20 mouse cellular contexts compared by ENCODE assay signal in the genomic region with DNA sequence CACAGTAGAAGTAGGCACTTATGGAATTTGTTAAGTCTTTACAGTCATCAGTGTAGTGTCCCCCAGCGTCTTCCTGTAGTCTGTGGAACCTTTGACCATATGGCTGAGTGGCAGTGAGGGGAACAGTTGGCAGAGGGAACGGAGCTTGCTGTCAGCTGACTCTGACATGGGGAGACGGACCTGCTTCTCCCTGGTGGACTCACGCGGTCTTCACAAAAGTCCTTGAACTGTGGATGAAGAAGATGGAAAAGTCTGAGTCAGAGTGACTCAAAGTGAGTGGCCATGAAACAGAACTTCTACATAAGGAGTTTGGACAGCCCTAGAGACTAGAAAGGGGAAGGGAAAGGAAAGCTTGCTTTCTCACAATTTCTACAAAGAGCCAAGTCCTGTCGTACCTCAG. TPM values are rescaled to one million over a fixed set of nuclear protein-coding genes. Genes with fewer than 3 reads are reported as not detected.
A peak's percentile ranks its signal among the peaks of the same experiment; 100 is the strongest.
DNase-seq lines count a peak whose midpoint lies in the region; ATAC-seq lines count a peak whose summit lies in the region.
"Had no signal": no experiment of that assay in that cellular context is flagged by ENCODE, and none has a peak within 500 bp of the region (broad histone marks: within the 10 kb centered on the region; RNA-seq: fewer than 3 reads in every experiment).

No protein-coding gene starts in this region.

- no peak overlapping the region for H3K4me2 ChIP-seq in forebrain, embryonic 15.5 days (replicated peaks)
- H3K4me2 ChIP-seq in kidney, embryonic 16.5 days (replicated peaks; ENCODE audit: low read depth, low read length) = no peak overlapping the region
- H3K4me2 ChIP-seq: heart, embryonic 12.5 days; limb, embryonic 15.5 days; midbrain, embryonic 12.5 days had no signal

- ATAC-seq in forebrain, embryonic 15.5 days (replicated peaks) = no peak
- no peak for ATAC-seq in kidney, embryonic 16.5 days (ENCODE audit: low FRiP score, low TSS enrichment)
- ATAC-seq: activated CD4-positive, CD25-positive, alpha-beta regulatory T cell, adult 4 months; hindbrain, postnatal 0 days; Patski had no signal

- 71% methylated on average over 6 of the region's 6 CpGs for WGBS in forebrain, embryonic 15.5 days
- 87% methylated on average over 6 of the region's 6 CpGs for WGBS in kidney, embryonic 16.5 days

- no peak overlapping the region for H3K4me3 ChIP-seq in forebrain, embryonic 15.5 days
- no peak overlapping the region for H3K4me3 ChIP-seq in kidney, embryonic 16.5 days (ENCODE audit: low read length)
- H3K4me3 ChIP-seq: heart, embryonic 12.5 days; limb, embryonic 15.5 days; midbrain, embryonic 12.5 days had no signal

- peak; percentile 85 for DNase-seq in heart, adult 11 months
- no peak for DNase-seq in heart, adult 8-10 months (ENCODE audit: low spot score)
- DNase-seq in cerebellum, adult 18-20 months = peak; percentile 70 to 80
- DNase-seq in cerebellum, postnatal 36 days = peak; percentile 65 to 74
- no peak for DNase-seq in spleen, postnatal 4 days (ENCODE audit: low spot score in 2 of 2)
- DNase-seq in gastrocnemius, postnatal 4 days (ENCODE audit: low spot score in 2 of 2) = no peak
- DNase-seq: B cell, adult 2 months; gastrocnemius, postnatal 25 days; heart, postnatal 36 days; kidney, adult 11 months; kidney, postnatal 14 days; retina, postnatal 1 day had no signal

- H3K36me3 ChIP-seq in forebrain, embryonic 15.5 days = no peaks in the 10 kb centered on the region
- no peaks in the 10 kb centered on the region for H3K36me3 ChIP-seq in kidney, embryonic 16.5 days (ENCODE audit: insufficient read depth, low read length)
- H3K36me3 ChIP-seq: heart, embryonic 12.5 days; limb, embryonic 15.5 days; midbrain, embryonic 12.5 days had no signal

- H3K27ac ChIP-seq in forebrain, embryonic 15.5 days (replicated peaks) = no peak overlapping the region
- H3K27ac ChIP-seq in kidney, embryonic 16.5 days (ENCODE audit: low read length) = no peak overlapping the region
- H3K27ac ChIP-seq: hindbrain, postnatal 0 days; limb, embryonic 15.5 days; midbrain, embryonic 12.5 days had no signal

- no peaks in the 10 kb centered on the region for H3K9me3 ChIP-seq in forebrain, embryonic 15.5 days
- H3K9me3 ChIP-seq in kidney, embryonic 16.5 days (ENCODE audit: low read length) = no peaks in the 10 kb centered on the region
- H3K9me3 ChIP-seq: heart, embryonic 12.5 days; limb, embryonic 15.5 days; midbrain, embryonic 12.5 days had no signal

- H3K27me3 ChIP-seq in forebrain, embryonic 15.5 days = no peaks in the 10 kb centered on the region
- H3K27me3 ChIP-seq in kidney, embryonic 16.5 days (ENCODE audit: insufficient read depth, low read length) = no peaks in the 10 kb centered on the region
- H3K27me3 ChIP-seq: heart, embryonic 12.5 days; limb, embryonic 15.5 days; midbrain, embryonic 12.5 days; Patski had no signal

- no peak overlapping the region for H3K9ac ChIP-seq in forebrain, embryonic 15.5 days (replicated peaks)
- no peak overlapping the region for H3K9ac ChIP-seq in kidney, embryonic 16.5 days (replicated peaks; ENCODE audit: low read length)
- H3K9ac ChIP-seq: heart, embryonic 12.5 days; limb, embryonic 15.5 days; midbrain, embryonic 12.5 days had no signal

- H3K4me1 ChIP-seq in forebrain, embryonic 15.5 days = peaks cover 33% of the 10 kb centered on the region
- peaks cover 16% of the 10 kb centered on the region for H3K4me1 ChIP-seq in kidney, embryonic 16.5 days (ENCODE audit: insufficient read depth, low read length)

RNA-seq across cellular contexts. Expression of a gene that starts 36.1 kb away (rescaled TPM):
- 1 to 10 TPM; 2.7 to 5.1 (median 2.9) TPM for total RNA-seq in heart, adult 8-10 months (2022)
- total RNA-seq in gastrocnemius, postnatal 4 days (2021) = 1 to 10 TPM; 9.6 to 9.8 TPM
- polyA plus RNA-seq in forebrain, embryonic 15.5 days (2015; fragmentation: Nextera tagmentation; extraction: Ambion mirVana) = 41.6 and 46.2 TPM in 2 replicates
- 17.1 and 17.3 TPM in 2 replicates for polyA plus RNA-seq in kidney, embryonic 16.5 days (2015; fragmentation: Nextera tagmentation; extraction: Ambion mirVana)

Comparison
In these comparisons a context has a peak if more than half of its experiments do, and no peak if none do; other contexts are left out.
1. DNase-seq: peak in heart, adult 11 months (single experiment), cerebellum, adult 18-20 months (2 of 2) and cerebellum, postnatal 36 days (2 of 2); none in heart, adult 8-10 months (single experiment), spleen, postnatal 4 days (0 of 2) and gastrocnemius, postnatal 4 days (0 of 2).